Mouse (Mus musculus): ENCODE measurements around the gene Chek2. TPM values are rescaled to one million over a fixed set of nuclear protein-coding genes. Genes with fewer than 3 reads are reported as not detected.
A peak's percentile ranks its signal among the peaks of the same experiment; 100 is the strongest.

Chek2 gene
- total RNA-seq (2021) (1 to 10 TPM; 2.6 to 3.1 TPM), polyA plus RNA-seq (2012; rRNA removed) (3.4 and 5.5 TPM in 2 replicates)
- long read RNA-seq, partial matches to known transcripts, result 1 of 2 reads
- long read RNA-seq, other reads (novel, unspliced or antisense), result 0 of 2 reads

DNA sequence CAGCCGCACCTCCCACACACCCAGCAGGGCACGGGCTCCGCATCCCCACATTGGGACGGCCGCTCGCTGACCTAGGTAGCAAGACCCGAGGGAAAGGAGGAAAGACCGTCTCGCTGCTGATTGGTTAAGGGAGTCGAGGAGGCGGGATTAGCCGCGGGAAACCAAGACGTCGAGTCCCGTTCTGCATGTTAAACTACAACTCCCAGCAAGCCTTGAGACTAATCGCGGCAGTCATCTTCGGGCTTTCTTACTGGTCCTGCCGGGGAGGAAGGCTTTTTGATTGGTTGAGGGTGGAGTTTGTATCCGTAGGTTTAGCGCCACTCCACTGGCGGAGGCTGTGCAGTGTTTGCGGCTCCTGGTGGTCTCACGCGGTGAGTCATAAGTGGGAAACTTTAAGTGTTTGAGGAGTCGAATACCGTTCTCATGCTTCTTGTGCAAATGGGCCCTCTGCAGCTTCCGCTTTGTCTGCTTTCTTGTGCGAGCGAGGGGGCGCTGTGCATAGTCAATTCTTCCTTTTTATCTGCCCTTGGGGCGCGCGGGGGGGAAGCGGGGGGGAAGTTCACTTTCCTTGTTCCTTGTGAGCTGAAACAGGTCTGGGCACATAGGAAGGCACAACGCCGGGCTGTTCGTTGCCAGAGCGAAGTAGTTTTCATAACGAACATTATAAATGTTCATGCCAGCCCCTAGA, at the start of gene Chek2, which contains the start of gene Hscb:
TSS of gene Chek2 (plus strand) at position 302 of the 688 bp plus-strand sequence.
TSS of gene Hscb (minus strand) at position 100 of the 688 bp plus-strand sequence.
- under 1% methylated on average over 41 of the region's 41 CpGs for WGBS
- H3K27me3 ChIP-seq (ENCODE audit: control insufficient read depth, insufficient read depth, low read length), result no peaks in the 10 kb centered on the region
- intact Hi-C loops (cut with DNase I), result loop anchor here (2.0 to 5.0 kb wide), 5 partner anchors 15 to 367 kb away; partner anchors contain the start of genes Ttc28 and Ulk1
- peak within 1 kb of the TSS; percentile 69 for H3K9ac ChIP-seq (ENCODE audit: low read depth, low read length)
- 0 out of 2 replicates have a peak, but pooled peaks have one; percentile 10 for TF ChIP-seq EP300 (IDR thresholded peaks at IDR 0.05; ENCODE audit: insufficient read depth, low read depth, low read length)
- peak; percentile 62 for TF ChIP-seq CTCF (IDR thresholded peaks at IDR 0.05)
- peak; percentile 91 for TF ChIP-seq POLR2A (IDR thresholded peaks at IDR 0.05; ENCODE audit: insufficient read depth, low read depth, low read length)
- no peaks in the 10 kb centered on the region for H3K36me3 ChIP-seq (ENCODE audit: control insufficient read depth, insufficient read depth, low read length)
- H3K79me2 ChIP-seq (replicated peaks; ENCODE audit: control insufficient read depth, insufficient read depth, low read length), result no peaks in the 10 kb centered on the region
- H3K27ac ChIP-seq, result peak within 1 kb of the TSS; percentile 88
- H3K4me3 ChIP-seq, result peak within 1 kb of the TSS; percentile 64
- peak; percentile 95 to 98 for DNase-seq
- peaks cover 1% of the 10 kb centered on the region for H3K4me1 ChIP-seq (ENCODE audit: control insufficient read depth, insufficient read depth, low read length)

DNA sequence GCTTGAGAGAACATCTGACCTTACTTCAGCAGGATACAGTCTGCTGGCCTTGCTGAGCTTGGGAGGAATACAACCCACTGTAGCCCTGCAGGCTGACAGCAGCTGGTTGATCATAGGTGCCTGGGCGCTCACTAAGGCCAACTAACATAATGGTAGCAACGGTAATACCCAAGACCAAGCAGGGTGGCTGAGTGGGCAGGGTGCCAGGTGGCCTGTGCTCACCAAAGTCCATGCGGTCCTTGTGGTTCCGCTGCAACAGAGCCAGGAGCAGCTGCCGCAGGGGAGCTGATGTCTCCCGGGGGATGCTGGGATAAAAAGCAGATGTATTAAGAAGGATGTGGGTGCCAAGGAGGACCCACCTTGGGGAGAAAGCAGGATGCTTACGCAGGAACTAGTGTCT, 45.4 kb upstream of the Chek2 start:
- no peaks in the 10 kb centered on the region for H3K27me3 ChIP-seq (ENCODE audit: control insufficient read depth, insufficient read depth, low read length)
- intact Hi-C loops (cut with DNase I), result no loop called here
- H3K79me2 ChIP-seq (replicated peaks; ENCODE audit: control insufficient read depth, insufficient read depth, low read length), result no peaks in the 10 kb centered on the region
- no peak overlapping the region for H3K9ac ChIP-seq (ENCODE audit: low read depth, low read length)
- H3K27ac ChIP-seq, result no peak overlapping the region
- peaks cover 7% of the 10 kb centered on the region; the same call in 1 of the 2 replicates for H3K4me1 ChIP-seq (ENCODE audit: control insufficient read depth, insufficient read depth, low read length)
- no peak overlapping the region for H3K4me3 ChIP-seq
- no peak for TF ChIP-seq EP300 (IDR thresholded peaks at IDR 0.05; ENCODE audit: insufficient read depth, low read depth, low read length)
- no peak for TF ChIP-seq POLR2A (IDR thresholded peaks at IDR 0.05; ENCODE audit: insufficient read depth, low read depth, low read length)
- no peak for TF ChIP-seq CTCF (IDR thresholded peaks at IDR 0.05)
- 82% methylated on average over 7 of the region's 7 CpGs for WGBS
- no peak for DNase-seq
- H3K36me3 ChIP-seq (ENCODE audit: control insufficient read depth, insufficient read depth, low read length), result no peaks in the 10 kb centered on the region

DNA sequence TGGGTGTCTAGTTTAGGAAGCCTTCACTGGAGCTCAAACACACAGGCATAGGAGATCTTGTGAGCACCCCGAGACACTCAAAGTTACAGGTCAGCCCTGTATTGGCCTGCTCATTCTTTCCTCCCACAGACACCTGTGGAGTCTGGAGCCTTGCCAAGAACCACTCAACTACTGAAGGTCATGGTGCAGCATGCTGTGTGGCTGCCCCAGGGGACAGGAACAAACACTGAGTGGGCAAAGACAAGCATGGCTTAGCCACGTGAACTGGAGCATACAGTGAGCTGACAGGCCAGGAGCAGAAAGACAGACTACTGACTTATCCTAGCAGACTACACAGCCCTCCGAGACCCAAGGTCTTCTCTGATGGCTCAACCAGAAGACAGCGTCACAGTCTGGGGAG, 42.1 kb upstream of the Chek2 start:
- H3K27me3 ChIP-seq (ENCODE audit: control insufficient read depth, insufficient read depth, low read length), result no peaks in the 10 kb centered on the region
- TF ChIP-seq EP300 (IDR thresholded peaks at IDR 0.05; ENCODE audit: insufficient read depth, low read depth, low read length) (0 out of 2 replicates have a peak, but pooled peaks have one; percentile 37), POLR2A (IDR thresholded peaks at IDR 0.05; ENCODE audit: insufficient read depth, low read depth, low read length) (no peak), CTCF (IDR thresholded peaks at IDR 0.05) (no peak)
- H3K36me3 ChIP-seq (ENCODE audit: control insufficient read depth, insufficient read depth, low read length), result no peaks in the 10 kb centered on the region; the same call in 1 of the 2 replicates
- H3K4me3 ChIP-seq, result no peak overlapping the region
- 35% methylated on average over 4 of the region's 4 CpGs for WGBS
- peaks cover 19% of the 10 kb centered on the region for H3K4me1 ChIP-seq (ENCODE audit: control insufficient read depth, insufficient read depth, low read length)
- intact Hi-C loops (cut with DNase I), result no loop called here
- H3K9ac ChIP-seq (ENCODE audit: low read depth, low read length), result no peak overlapping the region
- H3K27ac ChIP-seq, result no peak overlapping the region; the same call in 1 of the 2 replicates
- H3K79me2 ChIP-seq (replicated peaks; ENCODE audit: control insufficient read depth, insufficient read depth, low read length), result peaks cover 3% of the 10 kb centered on the region
- no peak for DNase-seq

DNA sequence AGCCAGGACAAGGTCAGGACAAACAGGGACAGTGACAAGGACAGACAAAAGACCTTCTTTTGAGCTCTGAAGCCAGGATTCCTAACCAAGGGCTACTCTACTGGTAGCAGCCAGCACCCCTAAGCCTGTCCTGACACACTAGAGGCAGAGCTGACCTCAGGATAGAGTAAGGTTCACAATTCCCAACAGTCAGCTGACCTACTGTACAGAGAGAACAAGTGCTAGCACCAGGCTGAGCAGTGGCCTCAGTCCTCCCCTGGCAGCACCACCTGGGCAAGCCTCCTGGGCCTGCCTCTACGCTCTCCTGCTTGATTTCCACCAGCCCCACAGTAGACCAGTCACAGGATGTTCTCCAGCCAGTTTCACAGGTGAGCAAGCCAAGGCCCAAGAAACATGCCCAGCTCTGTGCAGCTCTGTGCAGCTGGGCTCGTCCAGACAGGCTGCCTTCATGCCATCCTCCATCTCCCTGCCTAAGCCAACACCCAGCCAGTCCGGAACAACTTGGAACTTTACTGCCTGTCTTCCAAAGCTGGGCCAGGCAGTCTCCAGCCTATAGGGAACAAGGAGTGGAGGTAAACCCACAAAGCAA, 38.6 kb upstream of the Chek2 start:
- H3K27me3 ChIP-seq (ENCODE audit: control insufficient read depth, insufficient read depth, low read length), result no peaks in the 10 kb centered on the region
- H3K4me3 ChIP-seq, result no peak overlapping the region
- no peak for DNase-seq
- peak overlapping the region; percentile 28 for H3K27ac ChIP-seq
- intact Hi-C loops (cut with DNase I), result no loop called here
- WGBS, result 67% methylated on average over 3 of the region's 3 CpGs
- peaks cover 22% of the 10 kb centered on the region for H3K4me1 ChIP-seq (ENCODE audit: control insufficient read depth, insufficient read depth, low read length)
- H3K9ac ChIP-seq (ENCODE audit: low read depth, low read length), result no peak overlapping the region
- peaks cover 6% of the 10 kb centered on the region for H3K79me2 ChIP-seq (replicated peaks; ENCODE audit: control insufficient read depth, insufficient read depth, low read length)
- no peaks in the 10 kb centered on the region; the same call in 1 of the 2 replicates for H3K36me3 ChIP-seq (ENCODE audit: control insufficient read depth, insufficient read depth, low read length)
- no peak for TF ChIP-seq CTCF (IDR thresholded peaks at IDR 0.05)
- TF ChIP-seq POLR2A (IDR thresholded peaks at IDR 0.05; ENCODE audit: insufficient read depth, low read depth, low read length), result no peak
- TF ChIP-seq EP300 (IDR thresholded peaks at IDR 0.05; ENCODE audit: insufficient read depth, low read depth, low read length), result no peak

DNA sequence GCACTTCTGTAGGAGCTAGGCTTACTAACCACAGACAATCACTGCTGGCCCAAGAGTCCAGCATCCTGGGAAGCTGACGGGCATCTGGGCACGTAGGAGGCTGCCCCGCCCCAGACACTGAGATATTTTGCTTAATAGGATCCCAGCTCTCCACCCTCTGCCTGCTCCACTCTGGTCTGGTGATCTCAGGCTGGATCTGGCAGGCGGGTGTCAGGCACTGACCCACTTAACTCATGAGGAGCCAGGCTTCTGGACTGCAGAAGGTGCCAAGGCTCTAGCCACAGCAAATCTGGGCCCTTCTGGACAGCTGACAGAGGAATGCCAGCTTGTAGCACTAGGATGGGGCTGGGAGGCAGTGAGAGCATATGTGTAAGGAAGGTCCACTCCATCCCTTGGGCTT, 37.6 kb upstream of the Chek2 start:
- Histone ChIP-seq H3K4me3 (no peak overlapping the region), H3K36me3 (ENCODE audit: control insufficient read depth, insufficient read depth, low read length) (peaks cover 5% of the 10 kb centered on the region), H3K27ac (peak overlapping the region; percentile 1; the same call in 1 of the 2 replicates), H3K9ac (ENCODE audit: low read depth, low read length) (0 out of 2 replicates have a peak overlapping the region, but pooled peaks have one; percentile 10), H3K27me3 (ENCODE audit: control insufficient read depth, insufficient read depth, low read length) (no peaks in the 10 kb centered on the region), H3K4me1 (ENCODE audit: control insufficient read depth, insufficient read depth, low read length) (peaks cover 26% of the 10 kb centered on the region), H3K79me2 (replicated peaks; ENCODE audit: control insufficient read depth, insufficient read depth, low read length) (peaks cover 8% of the 10 kb centered on the region)
- 51% methylated on average over 4 of the region's 4 CpGs for WGBS
- peak in 1 of 2 experiments; percentile 66 for DNase-seq
- TF ChIP-seq CTCF (IDR thresholded peaks at IDR 0.05), result no peak
- intact Hi-C loops (cut with DNase I), result no loop called here

DNA sequence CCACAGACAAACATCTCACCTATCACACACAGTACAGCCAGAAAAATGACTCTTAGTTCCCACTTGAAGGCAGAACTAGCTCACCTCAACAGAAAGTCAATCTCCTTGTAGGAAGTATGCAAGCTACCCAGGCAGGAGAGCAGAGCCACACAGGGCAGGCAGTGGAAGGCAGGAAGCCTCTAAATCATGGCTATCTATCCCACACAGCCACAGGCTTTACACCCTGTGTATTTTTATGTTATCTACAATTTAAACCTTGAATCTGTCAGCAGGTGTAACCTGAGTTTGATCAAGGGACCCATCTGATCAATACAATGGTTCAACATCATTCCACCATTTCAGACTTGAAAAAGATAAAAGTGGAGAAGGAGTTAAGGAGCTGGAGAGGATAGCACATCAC, 37.0 kb upstream of the Chek2 start:
- Histone ChIP-seq H3K4me1 (ENCODE audit: control insufficient read depth, insufficient read depth, low read length) (peaks cover 29% of the 10 kb centered on the region), H3K27me3 (ENCODE audit: control insufficient read depth, insufficient read depth, low read length) (no peaks in the 10 kb centered on the region), H3K4me3 (no peak overlapping the region), H3K27ac (no peak overlapping the region), H3K79me2 (replicated peaks; ENCODE audit: control insufficient read depth, insufficient read depth, low read length) (peaks cover 8% of the 10 kb centered on the region), H3K36me3 (ENCODE audit: control insufficient read depth, insufficient read depth, low read length) (peaks cover 5% of the 10 kb centered on the region), H3K9ac (ENCODE audit: low read depth, low read length) (no peak overlapping the region)
- DNase-seq, result no peak
- intact Hi-C loops (cut with DNase I), result no loop called here
- TF ChIP-seq CTCF (IDR thresholded peaks at IDR 0.05) (no peak), POLR2A (IDR thresholded peaks at IDR 0.05; ENCODE audit: insufficient read depth, low read depth, low read length) (no peak), EP300 (IDR thresholded peaks at IDR 0.05; ENCODE audit: insufficient read depth, low read depth, low read length) (no peak)
